Mouse (Mus musculus) midbrain, embryonic 11.5 days (tissue): ENCODE data around the gene Rps12. TPM values are rescaled to one million over a fixed set of nuclear protein-coding genes. Genes with fewer than 3 reads are reported as not detected.

Experiments used
- ATAC-seq: fragments of 200-750 bp; cut with Nextera tagmentation; 2 replicates; pipeline ENCODE4 v1.8.0; 2017; ENCODE audit warnings: moderate TSS enrichment, moderate library complexity; ENCODE audit not compliant: low FRiP score
- DNase-seq: peaks from one replicate; pipeline ENCODE4 v3.0.0; 2015; ENCODE audit warnings: low spot score; ENCODE audit errors: missing footprints
- H3K27ac ChIP-seq: fragments of 300-500 bp; sonication (generic); 2 replicates; pipeline ENCODE4 v1.5.1; 2014; ENCODE audit warnings: low read depth, low read length
- H3K27me3 ChIP-seq: fragments of 300-500 bp; sonication (generic); 2 replicates; pipeline ENCODE4 v1.6.1; 2014; ENCODE audit warnings: mild to moderate bottlenecking, low read length, moderate library complexity, mixed read lengths; ENCODE audit not compliant: control insufficient read depth, insufficient read depth
- H3K36me3 ChIP-seq: fragments of 300-500 bp; sonication (generic); 2 replicates; pipeline ENCODE4 v1.6.1; 2014; ENCODE audit warnings: mild to moderate bottlenecking, low read length, moderate library complexity, mixed read lengths; ENCODE audit not compliant: control insufficient read depth, insufficient read depth
- H3K4me1 ChIP-seq: fragments of 300-500 bp; sonication (generic); 2 replicates; pipeline ENCODE4 v1.6.1; 2014; ENCODE audit warnings: low read length; ENCODE audit not compliant: control insufficient read depth, insufficient read depth
- H3K4me2 ChIP-seq: fragments of 300-500 bp; sonication (generic); 2 replicates; pipeline ENCODE4 v1.6.1; 2014; ENCODE audit warnings: mild to moderate bottlenecking, moderate library complexity
- H3K4me3 ChIP-seq: fragments of 300-500 bp; sonication (generic); 2 replicates; pipeline ENCODE4 v1.5.1; 2014; ENCODE audit warnings: low read depth, low read length
- H3K9ac ChIP-seq: fragments of 300-500 bp; sonication (generic); 2 replicates; pipeline ENCODE4 v1.6.1; 2014; ENCODE audit warnings: low read length
- H3K9me3 ChIP-seq: fragments of 300-500 bp; sonication (generic); 2 replicates; pipeline ENCODE4 v1.6.1; 2016; ENCODE audit warnings: low read length; ENCODE audit not compliant: control insufficient read depth
- WGBS: fragments of 180-500 bp; shearing (Covaris S2); extraction: QIAGEN DNeasy Blood & Tissue Kit; methylation state at CpG from one replicate; pipeline ENCODE4 v1.1.7; 2014; 5-methylcytosine and 5-hydroxymethylcytosine counted together
- polyA plus RNA-seq: library from polyadenylated mRNA; unstranded; fragments of >200 nt; fragmentation: Nextera tagmentation; extraction: Ambion mirVana; gene quantifications from 2 replicates; pipeline ENCODE4 v1.2.1, GENCODE M21; 2014

Gene Rps12
- polyA plus RNA-seq, 1 experiment from 2014 or later, result 132 TPM

DNA sequence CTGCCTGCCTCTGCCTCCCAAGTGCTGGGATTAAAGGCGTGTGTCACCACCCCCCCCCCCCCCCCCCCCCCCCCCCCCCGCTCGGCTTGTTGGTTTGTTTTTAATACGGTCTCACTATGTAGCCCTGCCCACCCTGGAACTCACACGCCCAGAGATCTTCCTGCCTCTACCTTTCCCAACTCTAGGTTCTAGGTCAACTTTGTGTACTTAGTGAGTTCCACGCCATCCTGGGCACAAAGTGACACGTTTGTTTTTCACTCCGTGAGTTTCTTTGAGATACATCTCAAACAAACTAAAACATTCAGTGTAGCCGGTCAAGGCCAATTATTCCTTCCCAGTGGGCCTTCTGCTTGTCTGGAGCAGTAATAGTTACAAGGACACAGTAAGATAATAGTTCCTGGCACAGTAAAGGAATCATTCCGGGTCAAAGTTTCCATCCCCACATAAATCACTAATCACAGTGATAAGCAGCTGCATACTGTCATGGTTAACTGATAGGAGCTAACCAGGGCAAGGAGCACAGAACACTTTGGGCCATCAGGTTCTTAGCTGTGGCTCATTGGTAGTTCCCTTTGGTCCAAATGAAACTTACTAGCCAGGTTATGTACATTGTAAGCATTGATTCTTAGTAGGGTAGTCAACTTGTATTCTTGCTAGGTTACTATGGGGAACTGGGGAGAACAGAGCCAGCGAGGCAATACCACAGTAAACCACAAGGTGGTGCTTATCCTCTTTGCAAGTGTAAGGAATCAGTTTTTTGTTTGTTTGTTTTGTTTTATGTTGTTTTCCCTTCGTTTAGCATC lies 24.8 kb upstream of the Rps12 start:
- no peak overlapping the region for H3K4me3 ChIP-seq
- H3K4me1 ChIP-seq, result 0 out of 2 replicates have a peak, but pooled peaks cover 2% of the 10 kb centered on the region
- H3K9ac ChIP-seq, result no peak overlapping the region
- 82% methylated on average over 9 of the region's 12 CpGs for WGBS
- ATAC-seq, result peak; percentile 31; the same call in 1 of the 2 replicates
- no peaks in the 10 kb centered on the region for H3K36me3 ChIP-seq
- H3K9me3 ChIP-seq, result no peaks in the 10 kb centered on the region
- no peaks in the 10 kb centered on the region for H3K27me3 ChIP-seq
- no peak overlapping the region for H3K27ac ChIP-seq
- DNase-seq, result peak; percentile 97
- no peak overlapping the region for H3K4me2 ChIP-seq

- Histone ChIP-seq H3K9ac (no peak overlapping the region), H3K9me3 (no peaks in the 10 kb centered on the region), H3K36me3 (peaks cover 2% of the 10 kb centered on the region; the same call in 1 of the 2 replicates), H3K27me3 (no peaks in the 10 kb centered on the region), H3K4me1 (no peaks in the 10 kb centered on the region), H3K4me2 (no peak overlapping the region), H3K27ac (no peak overlapping the region), H3K4me3 (no peak overlapping the region)
- ATAC-seq, result peak; percentile 57; the same call in 1 of the 2 replicates
- WGBS, result 15% methylated on average over 4 of the region's 4 CpGs
- DNase-seq, result no peak
These were observed 19.1 kb upstream of the Rps12 start for GRCm38 (mm10) chr10:23806201-23806600.

DNA sequence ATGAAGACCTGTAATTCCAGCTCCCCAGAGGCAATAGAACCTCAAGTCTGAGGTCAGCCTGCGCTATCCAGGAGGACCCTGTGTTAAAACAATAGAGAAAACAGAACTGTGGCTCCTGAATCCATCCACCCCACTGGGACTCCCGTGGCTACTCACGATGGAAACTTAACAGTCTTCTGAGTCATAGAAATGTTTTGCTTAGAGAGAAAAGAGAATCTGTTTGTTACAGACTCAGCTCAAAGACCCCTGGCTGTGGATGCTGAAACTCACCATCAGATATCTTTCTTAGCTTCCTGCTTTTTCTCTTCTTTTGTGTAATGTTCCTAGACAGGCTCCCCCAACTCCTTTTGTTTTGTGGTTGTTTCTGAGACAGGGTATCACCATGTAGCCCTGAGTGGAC lies 17.6 kb upstream of the Rps12 start:
- DNase-seq, result no peak
- 62% methylated on average over 3 of the region's 3 CpGs for WGBS

DNA sequence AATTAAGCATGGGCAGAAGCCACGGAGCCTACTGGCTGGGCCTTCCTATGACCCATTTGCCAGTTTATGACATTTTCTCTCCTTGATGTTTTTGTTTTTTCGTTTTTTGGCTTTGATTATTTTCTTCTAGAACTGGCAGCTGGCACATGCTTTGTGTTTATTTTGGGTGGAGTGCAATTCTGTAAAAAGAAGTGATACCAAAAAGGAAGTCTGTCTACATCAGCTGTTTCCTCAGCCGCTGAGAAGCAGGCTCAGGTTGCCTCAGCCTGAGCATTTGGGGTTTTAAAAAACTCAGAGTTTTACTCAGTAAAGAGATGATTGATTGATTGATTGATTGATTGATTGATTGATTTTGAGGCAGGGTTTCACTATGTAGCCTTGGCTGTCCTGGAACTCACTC lies 15.8 kb upstream of the Rps12 start:
- H3K4me3 ChIP-seq, result no peak overlapping the region
- H3K27ac ChIP-seq, result no peak overlapping the region
- H3K9me3 ChIP-seq, result no peaks in the 10 kb centered on the region

More for the DNA sequence above, 17.6 kb upstream of the Rps12 start:
- Histone ChIP-seq H3K9ac (no peak overlapping the region), H3K4me2 (no peak overlapping the region), H3K36me3 (peaks cover 2% of the 10 kb centered on the region; the same call in 1 of the 2 replicates), H3K4me3 (no peak overlapping the region), H3K4me1 (no peaks in the 10 kb centered on the region), H3K27ac (no peak overlapping the region), H3K27me3 (no peaks in the 10 kb centered on the region), H3K9me3 (no peaks in the 10 kb centered on the region)
- ATAC-seq, result no peak

DNA sequence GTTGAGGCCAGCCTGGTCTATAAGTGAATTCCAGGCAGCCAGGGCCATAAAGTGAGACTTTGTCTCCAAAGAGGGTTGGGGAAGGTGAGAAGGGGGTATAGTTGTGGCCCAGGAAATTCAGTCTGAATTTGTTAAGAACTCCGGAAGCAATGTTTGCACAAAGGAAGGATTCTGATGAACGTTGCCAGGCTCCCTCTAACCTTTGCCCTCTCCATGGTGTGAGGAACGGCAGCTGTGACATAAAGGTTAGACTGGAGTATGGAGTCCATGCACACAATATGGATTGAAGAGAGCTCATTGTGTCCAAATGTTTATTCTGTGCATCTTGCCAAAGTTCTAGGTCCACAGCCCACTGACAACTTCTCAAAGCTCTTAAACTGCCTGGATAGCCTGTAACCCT lies 12.9 kb upstream of the Rps12 start:
- H3K4me3 ChIP-seq, result no peak overlapping the region
- ATAC-seq (no peak), DNase-seq (no peak)
- no peak overlapping the region for H3K27ac ChIP-seq
- H3K27me3 ChIP-seq, result no peaks in the 10 kb centered on the region
- no peak overlapping the region for H3K9ac ChIP-seq
- no peaks in the 10 kb centered on the region for H3K4me1 ChIP-seq
- 25% methylated on average over 3 of the region's 3 CpGs for WGBS
- H3K4me2 ChIP-seq, result no peak overlapping the region
- H3K36me3 ChIP-seq, result peaks cover 2% of the 10 kb centered on the region; the same call in 1 of the 2 replicates
- no peaks in the 10 kb centered on the region for H3K9me3 ChIP-seq

More for the DNA sequence above, 15.8 kb upstream of the Rps12 start:
- Histone ChIP-seq H3K36me3 (peaks cover 2% of the 10 kb centered on the region; the same call in 1 of the 2 replicates), H3K9ac (no peak overlapping the region), H3K27me3 (no peaks in the 10 kb centered on the region), H3K4me1 (no peaks in the 10 kb centered on the region), H3K4me2 (no peak overlapping the region)
- DNase-seq, result no peak
- ATAC-seq, result no peak
- 72% methylated on average over 3 of the region's 3 CpGs for WGBS

DNA sequence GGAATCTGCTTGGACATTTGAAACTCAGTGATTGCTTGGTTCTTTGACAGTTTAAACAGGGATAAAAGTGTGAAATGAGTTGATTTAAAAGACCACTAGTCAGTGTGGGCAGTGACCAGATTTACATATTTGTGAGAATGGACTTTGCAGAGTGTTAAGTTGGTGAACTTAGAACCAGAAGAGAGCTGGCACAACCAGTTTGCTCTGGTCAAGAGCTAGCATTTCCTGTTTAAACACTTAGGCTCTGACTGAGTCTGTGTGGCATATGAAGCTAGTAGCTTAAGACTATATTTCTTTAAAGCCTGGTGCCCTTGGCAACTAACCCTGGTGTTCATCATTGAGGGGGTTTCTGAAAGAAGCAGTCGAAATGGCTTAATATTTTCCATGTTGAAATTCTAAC lies 11.1 kb upstream of the Rps12 start:
- H3K9ac ChIP-seq, result no peak overlapping the region
- no peaks in the 10 kb centered on the region for H3K27me3 ChIP-seq
- no peak overlapping the region for H3K4me2 ChIP-seq
- ATAC-seq (no peak), DNase-seq (no peak)
- no peaks in the 10 kb centered on the region for H3K4me1 ChIP-seq
- H3K4me3 ChIP-seq, result no peak overlapping the region
- 83% methylated on average over 1 of the region's 1 CpGs for WGBS
- peaks cover 2% of the 10 kb centered on the region; the same call in 1 of the 2 replicates for H3K36me3 ChIP-seq
- H3K9me3 ChIP-seq, result no peaks in the 10 kb centered on the region
- no peak overlapping the region for H3K27ac ChIP-seq

DNA sequence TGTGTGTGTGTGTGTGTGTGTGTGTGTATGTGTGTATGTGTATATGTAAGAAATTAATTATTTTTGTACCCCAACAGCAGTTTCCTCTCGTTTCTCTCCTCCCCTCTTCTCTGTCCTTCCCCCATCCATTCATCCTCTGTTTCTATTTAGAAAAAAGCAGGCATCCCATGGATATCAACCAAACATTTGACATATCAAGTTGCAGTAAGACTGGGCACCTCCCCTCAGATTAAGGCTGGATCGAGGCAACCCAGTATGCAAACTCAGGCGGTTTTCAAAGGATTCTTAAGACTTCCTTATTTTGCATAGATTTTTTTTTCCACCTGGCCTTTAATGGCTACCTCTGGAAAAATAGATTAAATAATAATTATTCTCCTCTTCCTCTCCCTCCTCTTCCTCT lies 10.5 kb upstream of the Rps12 start:
- WGBS, result 23% methylated on average over 3 of the region's 3 CpGs
- H3K36me3 ChIP-seq, result peaks cover 2% of the 10 kb centered on the region; the same call in 1 of the 2 replicates
- peak overlapping the region; percentile 73 for H3K4me2 ChIP-seq
- ATAC-seq (0 out of 2 replicates have a peak, but pooled peaks have one; percentile 12), DNase-seq (no peak)
- peak overlapping the region; percentile 88; the same call in 1 of the 2 replicates for H3K9ac ChIP-seq
- no peaks in the 10 kb centered on the region for H3K27me3 ChIP-seq
- no peaks in the 10 kb centered on the region for H3K9me3 ChIP-seq
- no peaks in the 10 kb centered on the region for H3K4me1 ChIP-seq
- peak overlapping the region; percentile 53; the same call in 1 of the 2 replicates for H3K4me3 ChIP-seq
- H3K27ac ChIP-seq, result no peak overlapping the region

GRCm38 (mm10) chr10:23796551-23797503 lies 9.8 kb upstream of the Rps12 start, which contains the start of gene Slc18b1:
Gene Slc18b1 (plus strand): TSS chr10:23796986.
- peaks cover 2% of the 10 kb centered on the region; the same call in 1 of the 2 replicates for H3K36me3 ChIP-seq
- ATAC-seq (peak; percentile 72), DNase-seq (peak; percentile 96)
- H3K9me3 ChIP-seq, result no peaks in the 10 kb centered on the region
- H3K27me3 ChIP-seq, result no peaks in the 10 kb centered on the region
- H3K4me3 ChIP-seq, result peak within 1 kb of the TSS; percentile 53
- 4% methylated on average over 43 of the region's 43 CpGs for WGBS
- no peak within 1 kb of the TSS for H3K27ac ChIP-seq
- peak within 1 kb of the TSS; percentile 73 for H3K4me2 ChIP-seq
- no peaks in the 10 kb centered on the region for H3K4me1 ChIP-seq
- peak within 1 kb of the TSS; percentile 88 for H3K9ac ChIP-seq
